In genomic region chr10:67643685-67644084, GRCm38 (mm10) we compare ENCODE assay signal across 10 mouse cellular contexts.
DNase-seq lines count a peak whose midpoint lies in the region; ATAC-seq lines count a peak whose summit lies in the region.
"Had no signal": no experiment of that assay in that cellular context is flagged by ENCODE, and none has a peak within 500 bp of the region (broad histone marks: within the 10 kb centered on the region; RNA-seq: fewer than 3 reads in every experiment).

No protein-coding gene starts in this region.

- peaks cover 20% of the 10 kb centered on the region for H3K4me1 ChIP-seq in megakaryocyte, embryonic 14.5 days

- no peaks in the 10 kb centered on the region for H3K9me3 ChIP-seq in megakaryocyte, embryonic 14.5 days
- H3K9me3 ChIP-seq: embryonic facial prominence, embryonic 15.5 days; limb, embryonic 15.5 days had no signal

- no peak for ATAC-seq in erythroblast, adult 5-6 weeks (replicated peaks; ENCODE audit: low FRiP score, poor library complexity, severe bottlenecking)

- peak overlapping the region; percentile 76 for H3K4me3 ChIP-seq in megakaryocyte, embryonic 14.5 days (replicated peaks)
- H3K4me3 ChIP-seq: embryonic facial prominence, embryonic 15.5 days; limb, embryonic 15.5 days had no signal

- no peaks in the 10 kb centered on the region for H3K36me3 ChIP-seq in megakaryocyte, embryonic 14.5 days (replicated peaks; ENCODE audit: low read length)
- H3K36me3 ChIP-seq: embryonic facial prominence, embryonic 15.5 days; limb, embryonic 15.5 days had no signal

- DNase-seq in heart, adult 11 months: peak; percentile 87
- DNase-seq in heart, adult 8-10 months (ENCODE audit: low spot score): no peak
- DNase-seq in A20 (ENCODE audit: low read depth, low spot score): peak; percentile 8
- peak; percentile 56 for DNase-seq in T-cell, adult 2 months (ENCODE audit: low spot score)
- no peak for DNase-seq in gastrocnemius, adult 8-10 months (ENCODE audit: low spot score in 2 of 2)
- DNase-seq in c-Kit-positive CD71-positive TER-119-positive erythroid progenitor cells, embryonic 14.5 days (ENCODE audit: low spot score): no peak

- peaks cover 4% of the 10 kb centered on the region for H3K27me3 ChIP-seq in megakaryocyte, embryonic 14.5 days (replicated peaks)
- H3K27me3 ChIP-seq: embryonic facial prominence, embryonic 15.5 days had no signal

Comparison
In these comparisons a context has a peak if more than half of its experiments do, and no peak if none do; other contexts are left out.
1. DNase-seq: peak in heart, adult 11 months (single experiment), A20 (single experiment) and T-cell, adult 2 months (single experiment); none in heart, adult 8-10 months (single experiment), gastrocnemius, adult 8-10 months (0 of 2) and c-Kit-positive CD71-positive TER-119-positive erythroid progenitor cells, embryonic 14.5 days (single experiment).